Mouse (Mus musculus) spleen, postnatal 0 days (tissue): ENCODE results near the gene Gm49450. TPM values are rescaled to one million over a fixed set of nuclear protein-coding genes. Genes with fewer than 3 reads are reported as not detected.

Experiments
- polyA plus RNA-seq: library from polyadenylated mRNA; unstranded; fragments of >200 nt; fragmentation: Nextera tagmentation; extraction: Ambion mirVana; gene quantifications from 2 replicates; pipeline ENCODE4 v1.2.1, GENCODE M21; 2015

Gm49450 gene
- not detected in 2 replicates for polyA plus RNA-seq

DNA sequence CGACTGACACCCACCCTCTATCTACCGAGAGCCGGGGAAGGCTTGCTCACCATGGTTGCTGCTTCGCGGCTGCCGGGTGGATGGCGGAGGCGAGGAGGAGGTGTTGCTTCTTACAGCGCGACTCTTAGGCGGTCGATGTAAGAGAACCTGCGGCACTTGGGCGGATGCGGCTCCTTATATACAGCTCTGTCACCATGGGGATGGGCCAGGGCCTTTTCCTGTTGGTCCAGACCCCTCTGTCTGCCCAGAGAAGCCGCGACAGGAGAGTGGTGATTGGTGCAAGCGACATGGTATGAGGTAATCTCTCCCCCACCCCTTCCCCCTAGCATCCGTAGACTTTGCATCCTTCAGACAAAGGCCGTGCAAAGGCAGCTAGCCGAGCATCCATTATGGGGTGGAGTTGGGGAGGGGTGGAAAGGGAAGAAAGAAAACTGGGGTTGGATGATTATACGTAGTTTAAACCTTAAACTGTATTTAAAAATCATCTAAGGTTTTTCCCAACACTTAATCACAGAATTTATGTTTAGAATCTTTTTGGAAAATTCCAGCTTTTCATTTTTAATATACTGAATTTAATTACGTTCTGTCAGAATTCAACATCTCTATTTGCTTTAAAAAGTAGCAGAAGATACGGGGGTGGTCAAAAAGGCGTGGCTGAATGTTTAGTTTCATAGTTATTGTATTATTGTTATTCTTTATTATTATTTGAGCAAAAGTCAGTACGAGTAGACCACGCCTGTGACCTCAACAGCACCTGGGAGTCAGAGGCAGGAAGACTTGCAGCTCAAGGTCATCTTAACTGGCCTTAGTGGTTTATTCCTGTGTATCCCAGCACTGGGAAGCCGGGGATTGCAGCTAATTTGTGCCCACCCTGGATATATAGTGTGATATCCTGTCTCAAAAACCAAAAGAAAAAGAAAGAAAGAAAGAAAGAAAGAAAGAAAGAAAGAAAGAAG, at the start of gene Gm49450, which contains the start of gene Tuba1a:
Gene Gm49450 (minus strand): TSS at position 151 of the 956 bp plus-strand sequence.
Gene Tuba1a (minus strand): TSS at position 303 of the 956 bp plus-strand sequence.

DNA sequence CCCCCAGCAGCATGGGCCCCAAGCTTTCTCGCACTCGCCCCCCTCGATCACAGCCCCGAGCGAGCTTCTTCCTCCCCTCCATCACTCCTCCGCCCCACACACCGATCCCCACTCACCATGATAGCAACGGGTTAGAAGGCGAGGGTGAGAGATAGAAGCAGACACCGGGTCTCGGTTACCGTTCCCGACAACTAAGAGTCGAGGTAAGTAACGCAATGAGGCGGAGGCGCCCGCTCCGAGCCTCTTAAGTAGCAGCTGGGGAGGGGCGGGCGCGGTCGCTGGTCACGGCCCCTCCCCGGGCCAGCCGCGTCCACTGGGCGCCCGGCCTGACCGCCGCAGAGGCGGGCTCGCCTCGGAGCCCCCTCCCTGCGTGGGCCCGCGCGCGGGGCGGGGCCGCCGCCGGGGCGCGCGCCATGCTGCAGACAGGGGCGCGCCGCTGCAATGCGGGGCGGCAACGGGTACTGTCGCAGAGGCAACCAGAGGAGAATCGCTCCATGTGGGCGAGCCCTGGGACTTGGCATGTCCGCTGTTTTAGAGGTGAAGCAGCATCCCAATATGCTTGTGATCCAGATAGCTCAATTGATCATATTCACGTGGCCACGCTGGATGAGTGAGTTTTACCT, 19.0 kb downstream of the Gm49450 start, which contains the start of gene Tuba1b:
Gene Tuba1b (minus strand): TSS at position 349 of the 623 bp plus-strand sequence.

DNA sequence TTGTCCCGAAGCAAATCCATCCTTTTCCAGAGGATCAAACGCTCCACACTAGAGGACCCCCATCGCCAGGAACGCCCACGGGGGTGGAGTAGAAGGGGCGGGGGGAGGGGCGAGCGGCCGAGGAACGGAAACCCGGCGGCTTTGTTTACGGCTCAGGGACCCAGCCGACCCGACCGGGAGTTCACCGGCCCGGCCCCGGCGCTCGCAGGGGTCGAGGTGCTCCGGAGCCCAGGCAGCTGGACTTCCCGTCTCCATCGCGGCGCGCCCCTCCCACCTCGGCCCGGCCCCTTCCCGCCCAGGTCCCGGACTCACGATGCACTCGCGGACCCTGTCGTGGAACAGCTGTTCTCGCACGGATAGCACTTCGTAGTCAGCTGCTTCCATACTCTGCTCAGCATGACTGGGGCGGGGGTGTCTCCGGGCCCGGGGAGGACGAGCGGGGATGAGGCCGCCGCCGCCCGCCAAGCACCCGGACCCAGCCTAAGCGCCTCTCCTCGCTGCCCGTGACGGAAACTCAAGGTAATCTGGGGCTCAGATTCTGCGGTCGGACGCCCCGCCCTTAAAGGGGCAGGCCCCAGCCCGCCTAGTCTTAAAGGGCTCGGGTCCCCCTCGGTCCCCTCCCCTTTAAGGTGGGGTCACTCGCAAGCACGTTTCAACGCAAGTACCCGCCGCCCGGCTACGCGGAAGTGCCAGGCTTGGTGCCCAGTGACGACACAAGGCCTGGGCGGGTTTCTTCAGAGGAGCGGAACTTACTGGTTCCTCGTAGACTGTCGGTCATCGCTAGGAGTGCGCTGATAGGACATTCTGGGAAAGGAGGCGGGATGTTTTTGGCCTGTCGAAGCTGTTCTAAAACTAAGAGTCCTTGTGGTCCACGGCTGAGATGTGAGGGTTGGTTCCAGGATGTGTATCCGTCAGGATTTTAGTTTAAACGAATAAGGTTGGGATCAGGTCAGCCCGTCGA, 35.5 kb downstream of the Gm49450 start, which contains the start of gene Lmbr1l:
Gene Lmbr1l (minus strand): TSS at position 694 of the 961 bp plus-strand sequence.

DNA sequence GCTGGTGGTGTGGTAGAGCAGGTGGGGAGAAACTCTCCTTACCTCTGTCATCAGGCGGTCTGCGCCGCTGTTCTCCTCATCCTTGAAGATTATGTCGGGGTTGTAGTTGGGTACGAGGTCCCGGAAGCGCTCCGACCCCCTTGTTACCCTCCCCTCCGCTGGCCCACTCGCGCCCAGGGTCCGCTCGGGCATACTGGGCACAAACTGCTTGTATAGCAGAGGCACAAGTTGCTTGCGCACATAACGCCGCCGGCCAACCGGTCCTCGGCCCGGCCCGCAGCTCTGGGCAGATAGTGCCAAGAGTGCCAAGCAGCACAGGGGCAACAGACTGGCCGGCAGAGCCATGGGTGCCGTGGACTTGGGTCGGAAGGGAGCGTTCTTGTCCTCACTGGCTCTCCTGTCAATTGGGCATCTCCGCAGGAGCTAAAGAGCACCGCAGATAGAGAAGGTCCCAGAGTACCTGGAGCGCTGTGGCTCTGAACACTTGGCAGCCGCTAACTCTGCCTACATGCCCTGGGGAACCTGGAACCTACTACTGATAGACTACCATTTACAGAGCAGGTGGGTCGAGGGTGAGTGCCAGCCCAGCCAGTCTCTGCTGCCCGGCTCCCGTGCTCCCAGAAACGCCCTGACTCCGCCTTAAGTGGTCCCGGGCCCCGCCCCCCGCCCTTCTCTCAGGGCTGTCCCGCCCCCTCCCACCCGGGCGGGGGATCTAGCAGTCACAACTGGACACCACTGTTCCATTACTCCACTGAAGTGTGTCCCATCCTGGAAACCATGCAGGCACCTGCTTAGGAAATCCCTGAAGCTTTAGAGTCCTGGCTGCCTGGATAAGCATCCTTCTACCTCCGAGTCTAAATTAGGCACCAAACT, 55.2 kb downstream of the Gm49450 start, which contains the start of gene Dhh:
Gene Dhh (minus strand): TSS at position 613 of the 873 bp plus-strand sequence.

DNA sequence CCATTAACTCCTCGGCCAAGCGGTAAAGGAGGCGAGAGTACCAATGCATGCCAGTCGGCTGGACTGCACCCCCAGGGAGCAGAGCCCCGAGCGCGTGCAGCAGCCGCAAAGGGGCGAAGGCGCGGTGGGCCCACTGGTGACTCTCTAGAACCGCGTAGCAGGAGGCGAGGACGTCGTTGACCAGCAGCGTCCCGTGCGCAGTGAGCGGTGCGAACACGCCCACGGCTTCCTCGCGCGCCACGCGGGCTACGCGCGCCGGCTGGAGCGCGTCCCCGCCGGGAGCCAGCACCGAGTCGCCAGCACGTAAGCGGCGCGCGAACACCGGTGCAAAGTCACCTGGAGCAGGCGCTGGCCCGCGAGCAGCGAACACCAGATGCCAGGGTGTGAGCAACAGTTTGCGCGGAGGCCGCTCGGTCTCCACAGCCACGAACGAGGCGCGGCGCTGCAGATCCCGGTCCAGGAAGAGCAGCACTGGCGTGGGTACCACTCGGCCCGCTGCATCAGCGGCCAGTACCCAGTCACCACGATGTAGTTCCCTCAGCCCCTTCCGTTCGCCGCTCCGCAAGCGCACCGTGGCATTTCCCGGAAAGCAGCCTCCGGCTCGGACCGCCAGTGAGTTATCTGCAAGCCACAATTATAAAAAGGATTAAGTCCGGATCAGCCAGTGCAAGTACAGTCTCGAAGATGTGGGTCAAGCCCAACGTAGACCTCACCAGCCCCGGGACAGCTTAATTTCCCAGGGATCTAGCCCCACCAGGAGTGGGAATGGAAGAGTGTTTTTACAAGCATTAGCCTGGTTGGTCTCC, 59.2 kb downstream of the Gm49450 start, which contains the start of gene Rhebl1:
Gene Rhebl1 (minus strand): TSS at position 601 of the 806 bp plus-strand sequence.

Other genes with a start within 250 kb of the Gm49450 start
- 0.18 TPM in 1 of 2 replicates, not detected in the other for gene Ccdc65, start 245.3 kb downstream of the Gm49450 start, polyA plus RNA-seq
- gene Fkbp11, start 225.4 kb downstream of the Gm49450 start, polyA plus RNA-seq: 15.8 and 16.0 TPM in 2 replicates
- 12.4 and 15.3 TPM in 2 replicates for gene Arf3, start 190.3 kb downstream of the Gm49450 start, polyA plus RNA-seq
- gene Wnt10b, start 175.4 kb downstream of the Gm49450 start, polyA plus RNA-seq: 0.05 and 0.08 TPM in 2 replicates
- gene Wnt1, start 163.7 kb downstream of the Gm49450 start, polyA plus RNA-seq: not detected in 2 replicates
- gene Ddn, start 144.1 kb downstream of the Gm49450 start, polyA plus RNA-seq: 0.02 TPM in 1 of 2 replicates, not detected in the other
- gene Prkag1, start 122.0 kb downstream of the Gm49450 start, polyA plus RNA-seq: 98.2 and 100 TPM in 2 replicates
- 8.7 and 9.7 TPM in 2 replicates for gene Kmt2d, start 82.3 kb downstream of the Gm49450 start, polyA plus RNA-seq
- gene Rhebl1, start 59.0 kb downstream of the Gm49450 start, polyA plus RNA-seq: 7.1 and 7.7 TPM in 2 replicates
- gene Dhh, start 55.0 kb downstream of the Gm49450 start, polyA plus RNA-seq: 0.46 and 0.58 TPM in 2 replicates
- gene Lmbr1l, start 35.3 kb downstream of the Gm49450 start, polyA plus RNA-seq: 6.4 and 8.6 TPM in 2 replicates
- gene Tuba1b, start 19.0 kb downstream of the Gm49450 start, polyA plus RNA-seq: 1,054 and 1,116 TPM in 2 replicates
- gene Tuba1a, start 152 bp upstream of the Gm49450 start, polyA plus RNA-seq: 97.1 and 109 TPM in 2 replicates
- gene Tuba1c, start 76.3 kb upstream of the Gm49450 start, polyA plus RNA-seq: 222 and 241 TPM in 2 replicates
- 1.5 and 1.8 TPM in 2 replicates for gene Prph, start 101.6 kb upstream of the Gm49450 start, polyA plus RNA-seq
- gene Troap, start 121.0 kb upstream of the Gm49450 start, polyA plus RNA-seq: 18.9 and 20.9 TPM in 2 replicates
- not detected in 2 replicates for gene C1ql4, start 134.3 kb upstream of the Gm49450 start, polyA plus RNA-seq
- not detected in 2 replicates for gene Dnajc22, start 139.6 kb upstream of the Gm49450 start, polyA plus RNA-seq
- 6.1 and 6.6 TPM in 2 replicates for gene Spats2, start 172.4 kb upstream of the Gm49450 start, polyA plus RNA-seq